Mouse (Mus musculus): ENCODE measurements around the gene Lrpprc.

GRCm38 (mm10) chr17:84828301-84828700, 37.7 kb upstream of the Lrpprc start:
- no peak for TF ChIP-seq CTCF (IDR thresholded peaks at IDR 0.05; ENCODE audit: control insufficient read depth, insufficient read depth, insufficient read length)
- no peak for TF ChIP-seq CEBPB (IDR thresholded peaks at IDR 0.05; ENCODE audit: low read depth)
- TF ChIP-seq MYOG (IDR thresholded peaks at IDR 0.05; ENCODE audit: control insufficient read depth, extremely low read depth, insufficient read length), result no peak
- no peak for TF ChIP-seq USF1 (IDR thresholded peaks at IDR 0.05; ENCODE audit: low read depth)
- no peak for TF ChIP-seq MAX (IDR thresholded peaks at IDR 0.05)
- no peak for TF ChIP-seq FOSL1 (IDR thresholded peaks at IDR 0.05; ENCODE audit: insufficient read depth, low read length, poor library complexity, severe bottlenecking)

Data from C2C12 (cell line).